Mouse (Mus musculus) B cell, adult 62 days (primary cell): Measurements from ENCODE around the gene Arx. TPM values are rescaled to one million over a fixed set of nuclear protein-coding genes. Genes with fewer than 3 reads are reported as not detected.

Source experiments
- total RNA-seq: library from RNA; stranded (reverse); gene quantifications from 4 replicates; pipeline ENCODE4 v1.2.4, GENCODE M21; 2023

The Arx gene
- not detected in 4 replicates for total RNA-seq

DNA sequence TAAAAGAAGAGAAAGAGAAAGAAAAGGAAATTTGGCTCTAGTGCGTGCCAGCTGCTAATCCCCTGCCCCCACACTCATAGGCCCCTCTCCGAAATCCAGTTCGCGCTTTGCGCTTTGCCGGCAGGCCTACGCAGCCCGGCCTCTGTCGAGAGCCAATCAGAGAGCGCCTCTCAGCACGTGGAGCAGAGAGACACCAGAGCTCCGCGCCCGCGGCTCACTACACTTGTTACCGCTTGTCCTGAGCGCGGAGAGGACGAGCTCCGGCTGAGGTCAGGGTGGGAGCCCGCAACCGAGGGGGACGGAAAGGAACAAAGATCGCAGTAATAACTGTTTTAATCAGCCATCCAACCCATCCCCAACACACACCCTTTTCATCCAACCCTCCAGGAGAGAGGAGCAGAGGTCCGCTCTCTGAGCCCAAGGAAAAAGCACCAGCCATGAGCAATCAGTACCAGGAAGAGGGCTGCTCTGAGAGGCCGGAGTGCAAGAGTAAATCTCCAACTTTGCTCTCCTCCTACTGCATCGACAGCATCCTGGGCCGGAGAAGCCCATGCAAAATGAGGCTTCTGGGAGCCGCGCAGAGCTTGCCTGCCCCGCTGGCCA, at the start of gene Arx:
Gene Arx, plus strand, starts transcription at position 155 of the 603 bp plus-strand sequence.

